Mouse (Mus musculus): ENCODE results near the gene Thap4. TPM values are rescaled to one million over a fixed set of nuclear protein-coding genes. Genes with fewer than 3 reads are reported as not detected.
A peak's percentile ranks its signal among the peaks of the same experiment; 100 is the strongest.
"Not testable (repeated sequence)": the region's sequence is repeated elsewhere in the genome, so short reads cannot be mapped to it uniquely, and the experiment has no call there.

Gene Thap4
- 10 to 100 TPM; 38.1 to 40.2 TPM for total RNA-seq (2021)

DNA sequence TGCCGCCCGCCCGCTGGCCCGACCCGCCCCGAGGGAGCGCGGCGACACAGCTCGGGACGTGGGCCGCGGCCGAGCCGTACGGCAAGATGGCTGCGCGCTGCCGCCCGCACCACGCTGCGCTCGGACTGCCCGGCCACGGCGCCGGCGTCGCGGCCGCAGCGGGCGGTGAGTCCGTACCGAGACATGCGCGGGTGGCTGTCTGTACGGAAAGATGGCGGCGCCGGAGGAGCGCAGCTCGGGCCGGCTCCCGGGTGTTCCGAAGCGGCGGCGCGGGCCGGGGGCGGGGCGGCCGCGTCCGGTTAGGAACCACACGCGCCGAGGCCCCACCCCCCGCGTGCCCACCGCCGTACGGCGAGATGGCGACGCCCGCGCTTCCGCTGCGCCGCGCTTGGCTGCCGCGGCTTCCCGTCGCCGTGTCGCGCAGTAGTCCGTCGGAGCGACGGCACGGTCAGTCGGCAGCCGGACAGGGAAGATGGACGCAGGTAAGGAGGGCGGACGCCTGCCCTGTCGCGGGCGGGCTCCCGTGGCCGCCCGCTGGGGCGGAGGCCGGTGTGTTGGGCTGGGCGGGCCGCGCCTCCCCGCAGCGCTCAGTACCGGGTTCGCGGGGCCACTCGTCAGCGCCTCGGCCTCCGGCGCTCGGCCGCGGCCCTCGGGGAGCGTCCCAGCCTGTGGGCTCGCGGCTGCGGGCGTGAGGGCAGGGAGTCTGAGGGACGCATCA is at the start of gene Thap4:
Gene Thap4 (minus strand): TSS at position 292 of the 718 bp plus-strand sequence.
- peak; percentile 93 for DNase-seq
- intact Hi-C loops (cut with DNase I), result no loop called here

- peak; percentile 100 for DNase-seq
- intact Hi-C loops (cut with DNase I), result no loop called here
These were observed 49.2 kb upstream of the Thap4 start, which contains the start of gene Ing5 for GRCm38 (mm10) chr1:93803556-93804507. Gene Ing5, plus strand, starts transcription at chr1:93803965.

DNA sequence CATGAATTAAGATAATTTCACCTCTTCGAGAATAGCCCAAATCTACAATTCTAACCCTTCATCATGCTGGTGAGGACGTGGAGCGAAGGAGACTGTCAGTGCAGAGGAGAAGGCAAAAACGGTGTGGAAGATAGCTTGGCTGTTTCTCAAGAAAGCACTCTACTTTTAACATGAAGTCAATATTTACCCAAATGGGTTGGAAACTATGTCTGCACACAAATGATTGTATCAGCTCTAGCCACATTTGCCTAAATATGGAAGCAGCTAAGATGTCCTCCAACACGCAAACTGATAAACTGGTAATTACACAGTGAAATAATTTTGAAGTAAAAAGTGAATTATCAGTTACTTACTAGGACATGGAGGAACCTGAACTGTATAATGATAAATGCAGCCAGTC is 48.1 kb upstream of the Thap4 start:
- intact Hi-C loops (cut with DNase I), result no loop called here
- no peak for DNase-seq

DNA sequence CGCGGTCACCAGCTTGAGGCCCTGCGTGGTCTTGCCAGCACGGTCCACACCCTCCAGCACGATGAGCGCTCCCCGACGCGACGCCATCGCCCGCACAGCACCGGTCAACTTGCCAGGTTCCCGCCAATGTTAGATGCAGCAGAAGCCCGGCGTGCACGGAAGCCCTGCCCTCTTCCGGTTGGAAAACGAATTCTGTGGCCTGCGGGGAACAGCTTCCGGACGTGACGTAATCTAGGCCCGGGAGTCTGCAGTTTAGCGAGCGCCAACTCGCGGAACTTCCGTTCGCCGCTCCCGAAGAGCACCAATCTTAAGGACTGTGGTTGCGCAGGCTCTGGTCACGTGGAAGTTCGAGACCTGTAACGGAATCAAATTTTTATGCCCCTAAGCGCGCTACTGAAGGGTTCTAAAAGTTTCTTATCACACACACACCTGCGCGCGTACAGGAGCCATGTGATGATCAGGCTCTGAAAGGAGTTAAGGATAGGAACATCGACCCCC is 47.1 kb upstream of the Thap4 start, which contains the start of gene Dtymk:
Gene Dtymk (minus strand): TSS at position 194 of the 498 bp plus-strand sequence.
- peak; percentile 94 for DNase-seq
- intact Hi-C loops (cut with DNase I), result no loop called here

DNA sequence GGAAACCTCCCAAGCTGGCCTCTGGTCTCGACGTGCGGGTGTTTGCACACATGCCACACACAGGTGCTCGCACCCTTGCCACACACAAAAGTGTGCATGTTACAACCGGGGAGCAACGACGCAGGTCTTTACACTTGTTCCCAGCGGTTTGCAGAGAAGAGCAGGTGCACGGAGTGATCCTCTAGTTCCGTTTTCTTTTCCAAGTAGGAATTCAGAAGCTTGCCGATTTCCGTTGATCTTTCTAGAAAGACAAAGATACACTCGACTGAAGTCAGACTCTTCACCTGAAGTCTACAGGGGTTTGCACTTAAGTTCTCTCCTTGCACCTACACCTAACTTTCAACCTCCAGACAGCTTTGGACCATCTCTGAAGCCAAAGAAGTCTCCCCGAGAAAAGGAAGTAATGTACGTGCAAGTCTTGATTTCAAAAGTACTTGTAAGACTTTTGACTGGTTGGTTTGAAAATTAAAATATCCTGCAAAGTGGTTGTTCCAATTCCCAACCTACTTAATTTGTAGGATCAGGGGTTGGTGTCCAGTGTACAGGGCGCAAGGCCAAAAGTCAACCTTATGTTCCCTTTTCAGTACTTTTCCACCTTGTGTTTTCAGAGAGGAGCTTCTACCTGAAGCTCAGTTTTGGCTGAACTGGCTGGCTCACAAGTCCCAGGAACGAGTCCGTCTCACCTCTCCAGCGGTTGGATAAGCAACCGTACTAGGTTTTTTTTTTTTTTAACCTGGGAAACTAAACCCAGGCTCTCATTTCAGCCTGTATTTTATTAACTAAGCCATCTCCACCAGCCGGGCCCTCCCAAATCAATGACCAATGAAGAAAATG is 46.2 kb upstream of the Thap4 start:
- intact Hi-C loops (cut with DNase I), result no loop called here
- no peak for DNase-seq

GRCm38 (mm10) chr1:93795886-93796285 is 41.2 kb upstream of the Thap4 start:
- no peak for DNase-seq
- intact Hi-C loops (cut with DNase I), result no loop called here

- intact Hi-C loops (cut with DNase I), result no loop called here
- no peak for DNase-seq
These were observed 39.9 kb upstream of the Thap4 start for GRCm38 (mm10) chr1:93794526-93794925.

DNA sequence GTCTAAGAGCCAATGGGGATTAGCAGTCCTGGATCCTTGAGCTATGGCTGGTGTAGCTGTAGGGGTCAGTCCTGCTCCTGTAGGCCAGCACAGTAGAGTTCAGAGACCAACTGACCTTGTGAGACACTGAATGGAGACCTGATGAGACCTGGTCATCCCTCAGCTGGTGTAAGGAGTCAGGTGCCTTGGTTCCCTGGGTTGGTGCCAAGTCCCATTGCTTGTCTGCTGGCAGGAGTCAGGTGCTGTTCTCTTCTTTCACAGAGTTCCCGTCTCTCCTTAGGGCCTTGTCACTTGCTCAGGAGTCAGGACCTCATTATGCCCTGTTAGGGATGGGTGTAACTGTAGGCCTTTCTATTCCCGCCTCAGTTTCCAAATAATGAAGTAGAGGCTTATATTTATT is 32.2 kb upstream of the Thap4 start:
- intact Hi-C loops (cut with DNase I), result no loop called here

DNA sequence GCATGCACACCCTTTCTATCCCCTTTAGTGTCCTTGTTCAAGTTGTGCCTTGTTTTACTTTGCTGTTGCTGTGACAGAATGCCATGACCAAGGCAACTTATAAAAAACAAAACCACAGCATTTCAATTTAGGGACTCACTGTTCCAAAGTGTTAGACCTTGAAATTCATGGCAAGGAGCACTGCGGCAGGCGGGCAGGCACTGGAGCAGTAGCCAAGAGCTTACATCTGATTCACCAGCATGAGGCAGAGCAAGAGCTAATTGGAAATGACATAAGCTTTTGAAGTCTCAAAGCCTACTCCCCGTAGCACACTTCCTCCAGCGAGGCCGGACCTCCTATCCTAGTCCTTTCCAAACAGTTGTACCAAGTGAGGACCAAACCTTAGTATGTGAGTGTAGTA is 22.0 kb upstream of the Thap4 start:
- DNase-seq, result no peak
- intact Hi-C loops (cut with DNase I), result loop anchor here (10.0 kb wide), 1 partner anchor 272 kb away; no protein-coding TSS in a partner anchor

More for the DNA sequence above, 32.2 kb upstream of the Thap4 start:
- DNase-seq, result peak; percentile 10

DNA sequence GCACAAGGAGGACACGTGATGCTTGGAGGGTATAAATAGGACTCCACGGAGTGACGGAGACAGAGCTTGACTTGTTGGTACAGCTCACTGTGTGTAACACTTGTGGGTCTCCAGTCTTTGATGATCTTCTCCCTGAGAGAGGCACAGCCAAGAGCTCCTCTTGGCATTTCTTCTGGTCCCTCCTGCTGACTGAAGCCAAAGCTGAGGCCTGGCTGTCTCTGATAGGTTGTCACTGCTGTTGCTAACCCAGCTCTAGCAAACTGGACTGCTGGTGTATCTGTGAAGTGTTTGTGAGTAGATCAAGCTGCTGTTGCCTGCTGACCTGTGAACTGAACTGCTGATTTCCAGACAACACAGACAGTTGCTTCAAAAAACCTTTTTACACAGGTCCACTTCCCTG is 15.2 kb upstream of the Thap4 start:
- intact Hi-C loops (cut with DNase I), result loop anchor here (10.0 kb wide), 1 partner anchor 265 kb away; no protein-coding TSS in a partner anchor

GRCm38 (mm10) chr1:93767600-93767999 is 12.9 kb upstream of the Thap4 start:
- intact Hi-C loops (cut with DNase I), result no loop called here
- DNase-seq, result no peak

More for the DNA sequence above, 15.2 kb upstream of the Thap4 start:
- DNase-seq, result no peak

DNA sequence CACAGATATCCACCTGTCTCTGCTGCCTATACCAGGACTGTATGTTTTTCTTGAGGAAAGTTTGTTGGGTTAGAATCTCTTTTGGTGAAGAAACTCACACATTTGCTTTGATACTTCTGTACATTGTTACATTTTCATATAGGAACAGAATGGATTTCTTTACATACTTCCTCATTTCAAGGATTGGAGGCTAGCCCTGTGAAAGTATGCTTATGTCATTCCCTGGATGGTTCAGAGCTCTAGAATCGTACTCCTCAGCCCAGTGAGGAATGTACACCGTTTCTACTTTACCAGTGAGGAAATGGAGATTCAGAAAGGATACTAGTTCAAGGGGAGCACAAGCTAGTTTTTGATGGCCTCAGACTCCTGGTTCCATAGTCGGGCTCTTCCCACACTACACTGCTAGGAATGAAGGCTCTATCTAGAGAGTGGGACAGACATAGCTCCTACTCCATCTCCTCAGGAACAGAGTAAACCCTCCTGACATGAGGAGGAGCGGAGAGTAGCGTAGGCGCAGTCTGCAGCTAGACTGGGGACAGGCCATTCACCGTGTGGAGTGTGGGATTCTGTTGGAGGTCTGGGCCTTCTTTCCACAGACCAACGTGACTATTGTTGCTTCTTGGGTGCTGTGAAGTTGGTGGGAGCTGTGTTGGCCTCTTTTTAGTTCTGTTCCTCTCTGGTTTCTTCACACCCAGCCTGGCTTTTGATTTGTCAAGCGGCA is 10.4 kb upstream of the Thap4 start:
- DNase-seq, result no peak
- intact Hi-C loops (cut with DNase I), result no loop called here

GRCm38 (mm10) chr1:93763531-93763930 is 8.9 kb upstream of the Thap4 start:
- DNase-seq; intact Hi-C loops (cut with DNase I): not testable (repeated sequence)

DNA sequence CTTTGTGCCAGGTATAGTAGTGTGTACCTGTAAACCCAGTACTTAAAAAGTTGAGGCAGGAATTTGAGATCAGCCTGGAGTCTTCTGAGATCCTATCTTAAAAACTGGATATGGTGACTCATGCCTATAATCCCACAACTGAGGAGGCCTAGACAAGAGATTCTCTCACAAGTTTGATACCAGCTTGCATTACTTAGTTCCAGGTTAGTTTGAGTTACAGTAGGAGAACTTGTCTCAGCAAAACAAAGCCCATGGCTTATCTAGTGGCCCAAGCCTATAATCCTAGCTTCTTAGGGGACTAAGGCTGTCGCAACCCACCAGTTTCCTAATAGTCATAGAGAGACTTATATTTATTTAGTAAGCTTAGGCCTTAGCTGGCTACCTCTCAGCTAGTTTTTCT is 5.4 kb upstream of the Thap4 start:
- DNase-seq, result no peak
- intact Hi-C loops (cut with DNase I), result no loop called here

DNA sequence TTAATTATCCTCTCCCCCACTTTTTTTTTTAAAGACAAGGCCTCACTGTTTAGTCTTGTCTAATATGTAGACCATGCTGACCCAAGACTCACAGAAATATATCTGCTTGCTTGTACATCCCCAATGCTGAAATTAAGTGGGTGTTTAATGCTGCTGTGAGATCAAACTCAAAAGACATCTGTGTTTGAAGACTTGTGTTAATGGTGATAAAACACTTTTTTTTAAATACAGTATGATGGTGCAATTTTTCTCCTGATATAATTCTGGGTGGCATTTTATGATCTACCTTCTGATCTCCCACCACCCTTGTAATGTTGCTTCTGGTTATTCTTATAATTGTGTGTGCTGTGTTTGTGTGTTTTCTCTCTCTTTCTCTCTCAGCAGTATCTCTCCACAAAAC is 1.5 kb upstream of the Thap4 start:
- DNase-seq, result no peak
- intact Hi-C loops (cut with DNase I), result no loop called here

DNA sequence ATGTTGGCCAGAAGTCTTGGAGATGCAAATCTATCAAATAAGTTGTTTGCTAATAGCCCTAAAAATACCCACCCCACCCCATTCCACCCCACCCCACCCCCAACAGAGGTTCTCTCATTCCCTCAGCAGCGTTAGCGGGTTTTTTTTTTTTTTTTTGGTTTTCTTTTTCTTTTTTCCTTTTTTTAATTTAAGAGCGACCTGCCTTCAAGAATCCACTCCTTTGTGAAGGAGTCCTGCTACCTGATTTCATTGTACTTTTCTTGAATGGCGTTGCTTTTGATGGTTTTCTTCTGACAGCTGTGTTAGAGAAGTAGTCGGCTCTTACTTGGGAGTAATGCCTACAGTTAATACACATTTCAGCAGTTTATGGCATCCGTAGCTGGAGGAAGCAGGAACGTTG is 954 bp upstream of the Thap4 start:
- DNase-seq, result no peak
- intact Hi-C loops (cut with DNase I), result no loop called here

DNA sequence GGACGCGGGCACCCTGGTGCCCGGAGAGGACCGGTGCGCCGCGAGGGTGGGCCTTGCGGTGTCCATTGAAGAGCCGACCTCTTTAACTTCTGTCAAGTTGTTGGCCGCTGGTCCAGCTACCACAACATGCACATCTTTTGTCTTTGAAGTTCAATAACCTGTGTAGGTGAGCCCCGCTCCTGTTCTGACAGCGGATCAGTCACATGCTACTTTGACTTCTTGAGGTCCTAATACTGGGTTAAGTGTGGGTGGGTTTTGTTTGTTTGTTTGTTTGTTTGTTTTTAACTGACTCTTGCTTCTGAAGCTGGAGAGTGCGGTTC is 587 bp upstream of the Thap4 start:
- intact Hi-C loops (cut with DNase I), result no loop called here
- DNase-seq, result no peak

- intact Hi-C loops (cut with DNase I), result no loop called here
- peak; percentile 36 for DNase-seq
These were observed 622 bp downstream of the Thap4 start for GRCm38 (mm10) chr1:93753911-93754572.

DNA sequence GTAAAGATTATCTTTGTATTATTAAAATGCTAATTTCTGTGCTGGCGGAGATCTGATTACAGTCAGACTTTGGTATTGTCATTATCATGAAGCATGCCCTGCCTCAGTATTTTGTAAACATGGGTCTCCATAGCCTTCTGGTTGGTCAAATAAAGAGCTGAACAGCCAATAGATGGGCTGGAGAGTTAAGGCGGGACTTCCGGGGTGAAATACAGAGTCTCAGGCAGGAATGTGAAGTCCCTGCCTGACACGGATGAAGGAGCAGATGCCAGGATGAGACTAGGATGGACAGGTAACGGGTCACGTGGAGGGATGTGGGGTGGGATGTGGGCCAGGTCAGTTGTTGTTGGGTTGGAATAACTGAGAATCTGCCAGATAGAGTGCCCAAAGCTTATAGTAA is 3.4 kb downstream of the Thap4 start, which contains the start of gene Atg4b:
Gene Atg4b (plus strand): TSS at position 211 of the 400 bp plus-strand sequence.
- intact Hi-C loops (cut with DNase I), result no loop called here
- no peak for DNase-seq
